Mouse (Mus musculus) kidney, embryonic 15.5 days (tissue): ENCODE results near the gene Abcb1b. TPM values are rescaled to one million over a fixed set of nuclear protein-coding genes. Genes with fewer than 3 reads are reported as not detected.
"Not testable (repeated sequence)": the region's sequence is repeated elsewhere in the genome, so short reads cannot be mapped to it uniquely, and the experiment has no call there.

Experiments used
- ATAC-seq: fragments of 200-750 bp; cut with Nextera tagmentation; replicated peaks from 2 replicates; pipeline ENCODE4 v1.8.0; 2017; ENCODE audit warnings: moderate TSS enrichment; ENCODE audit not compliant: low FRiP score
- H3K27ac ChIP-seq: fragments of 300-500 bp; sonication (generic); 2 replicates; pipeline ENCODE4 v1.5.1; 2015; ENCODE audit warnings: mild to moderate bottlenecking, inconsistent platforms
- H3K27me3 ChIP-seq: fragments of 300-500 bp; sonication (generic); 2 replicates; pipeline ENCODE4 v1.6.1; 2015; ENCODE audit warnings: inconsistent platforms
- H3K36me3 ChIP-seq: fragments of 300-500 bp; sonication (generic); 2 replicates; pipeline ENCODE4 v1.6.1; 2015; ENCODE audit warnings: inconsistent platforms
- H3K4me1 ChIP-seq: fragments of 300-500 bp; sonication (generic); 2 replicates; pipeline ENCODE4 v1.6.1; 2015; ENCODE audit warnings: inconsistent platforms
- H3K4me2 ChIP-seq: fragments of 300-500 bp; sonication (generic); 2 replicates; pipeline ENCODE4 v1.6.1; 2015; ENCODE audit warnings: moderate library complexity, mild to moderate bottlenecking, inconsistent platforms
- H3K4me3 ChIP-seq: fragments of 300-500 bp; sonication (generic); replicated peaks from 2 replicates; pipeline ENCODE4 v1.5.1; 2015; ENCODE audit warnings: mild to moderate bottlenecking, inconsistent platforms
- H3K9ac ChIP-seq: fragments of 300-500 bp; sonication (generic); 2 replicates; pipeline ENCODE4 v1.6.1; 2015; ENCODE audit warnings: mild to moderate bottlenecking, inconsistent platforms
- H3K9me3 ChIP-seq: fragments of 300-500 bp; sonication (generic); replicated peaks from 2 replicates; pipeline ENCODE4 v1.6.1; 2016; ENCODE audit warnings: inconsistent platforms
- WGBS: fragments of 180-500 bp; shearing (Covaris S2); methylation state at CpG from one replicate; pipeline ENCODE4 v1.1.7; 2015; ENCODE audit warnings: mixed read lengths; 5-methylcytosine and 5-hydroxymethylcytosine counted together
- polyA plus RNA-seq: library from polyadenylated mRNA; unstranded; fragments of >200 nt; fragmentation: Nextera tagmentation; extraction: Ambion mirVana; gene quantifications from 2 replicates; pipeline ENCODE4 v1.2.1, GENCODE M21; 2015

Abcb1b gene
- 1.2 and 3.4 TPM in 2 replicates for polyA plus RNA-seq

DNA sequence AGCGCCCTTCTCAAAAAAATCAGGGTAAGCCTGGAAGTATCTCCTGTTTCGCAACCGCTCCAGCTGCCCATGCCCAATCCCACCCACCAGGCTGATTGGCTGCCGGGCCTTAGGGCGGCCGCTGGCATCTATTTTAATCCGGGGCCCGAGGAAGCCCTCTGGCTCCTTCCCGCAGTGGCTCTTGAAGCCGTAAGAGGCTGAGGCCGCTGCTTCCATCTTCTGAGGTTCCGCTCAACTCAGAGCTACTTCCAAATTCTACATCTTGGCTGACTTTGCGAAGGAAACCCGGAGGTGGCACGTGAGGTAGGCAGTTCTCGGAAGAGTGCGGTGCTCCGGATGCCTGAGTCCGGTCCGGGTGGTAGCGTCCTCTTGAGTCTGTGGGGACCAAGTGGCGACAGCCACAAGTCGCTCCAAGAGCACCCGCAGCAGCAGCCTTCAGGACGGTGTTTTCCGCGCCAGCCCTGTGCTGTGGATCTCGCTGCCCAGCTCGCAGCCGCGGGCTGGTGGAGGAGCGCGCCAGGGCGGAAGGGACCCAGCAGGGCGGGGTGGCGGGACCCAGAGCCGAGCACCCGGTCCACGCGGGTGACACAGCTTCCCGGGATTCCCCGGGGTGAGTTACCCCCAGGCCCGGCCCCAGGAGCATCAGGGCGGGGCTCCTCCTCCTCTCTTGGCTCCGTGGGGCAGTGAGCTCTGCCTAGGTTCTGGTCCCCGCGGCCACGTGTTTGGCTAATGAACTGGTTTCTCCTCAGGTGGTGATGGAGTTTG is at the start of gene Abcb1b:
Gene Abcb1b (plus strand): TSS at position 161 of the 765 bp plus-strand sequence.
- peak; percentile 92 for ATAC-seq
- H3K9me3 ChIP-seq = no peaks in the 10 kb centered on the region
- no peak within 1 kb of the TSS for H3K27ac ChIP-seq
- under 1% methylated on average over 48 of the region's 48 CpGs for WGBS
- no peaks in the 10 kb centered on the region for H3K36me3 ChIP-seq
- peak within 1 kb of the TSS; percentile 51 for H3K9ac ChIP-seq
- H3K4me2 ChIP-seq = peak within 1 kb of the TSS; percentile 99
- peak within 1 kb of the TSS; percentile 62 for H3K4me3 ChIP-seq
- peaks cover 6% of the 10 kb centered on the region; the same call in 1 of the 2 replicates for H3K27me3 ChIP-seq
- peaks cover 9% of the 10 kb centered on the region for H3K4me1 ChIP-seq

- 73% methylated on average over 3 of the region's 3 CpGs for WGBS
- Histone ChIP-seq H3K9me3 (no peaks in the 10 kb centered on the region), H3K4me2 (no peak overlapping the region), H3K4me3 (no peak overlapping the region), H3K27me3 (no peaks in the 10 kb centered on the region), H3K4me1 (no peaks in the 10 kb centered on the region), H3K36me3 (no peaks in the 10 kb centered on the region), H3K27ac (no peak overlapping the region), H3K9ac (no peak overlapping the region)
- ATAC-seq = no peak
These were observed 25.1 kb upstream of the Abcb1b start for GRCm38 (mm10) chr5:8772866-8773265.

DNA sequence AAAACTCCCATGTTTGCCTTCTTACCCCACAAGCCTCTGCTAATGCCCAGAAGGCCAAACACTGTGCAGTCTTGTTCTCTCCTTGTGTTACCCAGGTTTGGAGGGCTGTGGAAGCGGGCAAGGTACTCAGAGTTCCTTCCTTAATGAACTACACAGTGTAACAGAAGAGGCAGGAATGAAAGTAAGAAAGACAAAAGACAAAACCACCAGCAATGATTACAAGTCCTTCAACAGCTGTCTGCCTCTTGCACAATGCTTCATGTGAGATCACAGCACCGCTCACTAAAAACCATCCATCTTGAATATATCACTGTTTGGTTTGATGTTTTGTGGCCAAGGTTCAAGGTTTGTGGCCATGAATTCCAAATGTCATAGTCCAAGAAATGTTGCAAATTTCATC is 19.6 kb upstream of the Abcb1b start:
- 80% methylated on average over 2 of the region's 2 CpGs for WGBS
- no peak overlapping the region for H3K9ac ChIP-seq

GRCm38 (mm10) chr5:8778751-8779150 is 19.2 kb upstream of the Abcb1b start:
- no peaks in the 10 kb centered on the region for H3K27me3 ChIP-seq
- no peak overlapping the region for H3K4me3 ChIP-seq
- H3K27ac ChIP-seq = no peak overlapping the region
- H3K36me3 ChIP-seq = no peaks in the 10 kb centered on the region
- 97% methylated on average over 2 of the region's 2 CpGs for WGBS
- no peak for ATAC-seq
- no peaks in the 10 kb centered on the region for H3K9me3 ChIP-seq
- H3K9ac ChIP-seq = no peak overlapping the region
- no peaks in the 10 kb centered on the region for H3K4me1 ChIP-seq
- H3K4me2 ChIP-seq = no peak overlapping the region

More for the DNA sequence above, 19.6 kb upstream of the Abcb1b start:
- Histone ChIP-seq H3K4me1 (no peaks in the 10 kb centered on the region), H3K4me2 (no peak overlapping the region), H3K36me3 (no peaks in the 10 kb centered on the region), H3K4me3 (no peak overlapping the region), H3K9me3 (no peaks in the 10 kb centered on the region), H3K27ac (no peak overlapping the region), H3K27me3 (no peaks in the 10 kb centered on the region)
- no peak for ATAC-seq

GRCm38 (mm10) chr5:8792281-8792680 is 5.7 kb upstream of the Abcb1b start:
- Histone ChIP-seq H3K9ac (no peak overlapping the region), H3K4me1 (no peaks in the 10 kb centered on the region), H3K4me2 (no peak overlapping the region), H3K36me3 (no peaks in the 10 kb centered on the region), H3K27me3 (peaks cover 5% of the 10 kb centered on the region; the same call in 1 of the 2 replicates), H3K9me3 (no peaks in the 10 kb centered on the region), H3K27ac (no peak overlapping the region), H3K4me3 (no peak overlapping the region)
- ATAC-seq = no peak
- WGBS = 61% methylated on average over 4 of the region's 4 CpGs

- Histone ChIP-seq H3K4me3 (peak overlapping the region; percentile 62), H3K27me3 (peaks cover 6% of the 10 kb centered on the region; the same call in 1 of the 2 replicates), H3K36me3 (no peaks in the 10 kb centered on the region), H3K27ac (no peak overlapping the region), H3K4me1 (peaks cover 9% of the 10 kb centered on the region), H3K4me2 (peak overlapping the region; percentile 99), H3K9me3 (no peaks in the 10 kb centered on the region), H3K9ac (peak overlapping the region; percentile 51; the same call in 1 of the 2 replicates)
- no peak; the same call in 1 of the 2 replicates for ATAC-seq
- WGBS = 18% methylated on average over 10 of the region's 10 CpGs
These were observed 787 bp downstream of the Abcb1b start for GRCm38 (mm10) chr5:8798752-8799115.

GRCm38 (mm10) chr5:8805742-8806141 is 7.8 kb downstream of the Abcb1b start:
- Histone ChIP-seq H3K4me3 (no peak overlapping the region), H3K4me2 (no peak overlapping the region), H3K9me3 (no peaks in the 10 kb centered on the region), H3K27me3 (no peaks in the 10 kb centered on the region), H3K9ac (no peak overlapping the region), H3K27ac (no peak overlapping the region), H3K4me1 (no peaks in the 10 kb centered on the region), H3K36me3 (no peaks in the 10 kb centered on the region)
- ATAC-seq = no peak
- WGBS = 90% methylated on average over 5 of the region's 5 CpGs

DNA sequence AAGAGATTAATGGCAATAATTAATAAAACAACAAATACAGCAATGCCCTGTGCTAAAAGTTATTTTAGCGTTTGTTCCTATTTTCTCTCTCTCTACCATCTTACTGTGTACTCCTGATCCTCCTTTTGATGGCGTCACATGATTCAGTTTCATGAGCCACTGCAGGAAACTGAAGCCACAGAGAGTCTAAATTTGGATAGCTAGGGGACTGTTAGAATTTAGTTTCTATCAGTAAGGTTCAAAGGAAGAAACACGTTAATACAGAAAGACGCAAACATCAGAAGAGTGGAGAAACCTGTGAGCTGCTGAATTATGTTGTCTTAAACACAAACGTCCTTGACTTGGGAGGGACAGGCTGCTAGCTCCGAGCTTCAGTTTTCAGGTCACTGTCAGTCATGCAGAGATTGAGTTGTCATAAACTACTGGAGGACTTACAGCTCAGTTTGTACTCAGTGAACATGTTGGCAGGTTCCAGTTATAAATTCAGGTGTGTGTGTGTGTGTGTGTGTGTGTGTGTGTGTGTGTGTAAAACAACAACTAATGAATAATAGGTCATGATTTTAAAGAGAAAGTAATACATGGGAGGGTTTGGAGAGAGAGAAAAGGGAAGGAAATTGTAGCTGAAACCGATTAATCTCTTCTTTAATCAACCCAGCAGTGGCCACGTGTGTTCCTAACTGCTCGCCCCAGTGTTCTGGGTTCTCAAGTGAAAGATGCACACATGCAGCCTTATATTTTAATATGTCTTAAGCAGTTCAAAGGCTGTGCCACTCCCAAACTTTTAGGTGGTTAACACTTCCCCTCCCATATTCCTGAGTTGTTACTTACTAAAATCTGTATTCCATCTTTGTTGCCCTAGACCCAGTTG is 9.4 kb downstream of the Abcb1b start:
- H3K27ac ChIP-seq = no peak overlapping the region

GRCm38 (mm10) chr5:8813872-8814271 is 15.9 kb downstream of the Abcb1b start:
- H3K4me2 ChIP-seq = no peak overlapping the region
- H3K4me3 ChIP-seq = no peak overlapping the region
- 74% methylated on average over 1 of the region's 1 CpGs for WGBS
- H3K9ac ChIP-seq = no peak overlapping the region
- no peaks in the 10 kb centered on the region for H3K9me3 ChIP-seq
- ATAC-seq = no peak
- H3K36me3 ChIP-seq = no peaks in the 10 kb centered on the region
- no peak overlapping the region for H3K27ac ChIP-seq
- H3K27me3 ChIP-seq = no peaks in the 10 kb centered on the region
- H3K4me1 ChIP-seq = no peaks in the 10 kb centered on the region

More for the DNA sequence above, 9.4 kb downstream of the Abcb1b start:
- no peaks in the 10 kb centered on the region for H3K4me1 ChIP-seq
- H3K27me3 ChIP-seq = no peaks in the 10 kb centered on the region
- H3K4me2 ChIP-seq = no peak overlapping the region
- H3K4me3 ChIP-seq = no peak overlapping the region
- no peak overlapping the region for H3K9ac ChIP-seq
- no peaks in the 10 kb centered on the region for H3K36me3 ChIP-seq
- H3K9me3 ChIP-seq = no peaks in the 10 kb centered on the region
- no peak for ATAC-seq
- WGBS = 76% methylated on average over 9 of the region's 9 CpGs

DNA sequence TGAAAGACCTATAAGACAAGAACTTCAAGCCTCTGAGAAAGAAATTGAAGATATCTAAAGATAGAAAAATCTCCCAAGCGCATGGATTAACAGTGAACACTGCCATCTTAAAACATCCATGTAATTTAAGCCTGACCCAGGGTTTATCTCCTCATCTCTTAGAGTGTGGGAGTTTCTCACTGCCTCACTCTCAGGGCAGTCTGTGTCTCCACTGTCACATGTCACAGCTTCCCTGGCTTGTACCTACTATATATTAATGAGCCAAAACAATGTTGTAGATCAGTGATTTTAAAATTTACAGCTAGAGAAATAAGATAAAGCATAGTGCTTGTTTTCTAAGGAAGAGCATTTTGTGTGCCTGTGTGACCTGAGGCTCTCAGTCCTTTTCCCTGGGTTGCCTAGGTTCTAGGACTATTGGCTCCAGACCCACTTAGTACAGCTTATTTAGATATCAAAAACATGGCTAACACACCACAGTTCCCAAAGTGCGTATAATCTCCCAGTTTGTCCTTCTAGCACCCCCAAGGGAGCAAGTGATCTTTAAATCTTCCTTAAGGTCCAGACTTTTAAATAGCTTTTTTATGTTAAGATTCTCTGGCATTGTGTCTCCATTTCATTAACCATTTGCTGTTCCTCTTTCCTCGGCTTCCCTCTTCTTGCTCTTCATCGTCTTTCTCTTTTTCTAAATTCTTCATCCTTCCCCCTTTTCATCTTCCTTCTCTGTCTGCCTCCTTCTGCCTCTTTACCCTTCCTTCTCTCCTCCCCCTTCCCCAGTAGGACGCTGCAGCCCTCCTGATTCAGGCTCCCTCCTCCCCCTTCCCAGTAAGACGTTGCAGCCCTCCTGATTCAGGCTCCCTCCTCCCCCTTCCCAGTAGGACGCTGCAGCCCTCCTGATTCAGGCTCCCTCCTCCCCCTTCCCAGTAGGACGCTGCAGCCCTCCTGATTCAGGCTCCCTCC is 22.0 kb downstream of the Abcb1b start:
- no peaks in the 10 kb centered on the region for H3K9me3 ChIP-seq
- H3K9ac ChIP-seq = no peak overlapping the region
- peaks cover 5% of the 10 kb centered on the region; the same call in 1 of the 2 replicates for H3K4me1 ChIP-seq
- H3K36me3 ChIP-seq = no peaks in the 10 kb centered on the region
- peak; percentile 89 for ATAC-seq
- peak overlapping the region; percentile 32 for H3K4me3 ChIP-seq
- WGBS = 7% methylated on average over 7 of the region's 8 CpGs
- peak overlapping the region; percentile 58 for H3K4me2 ChIP-seq
- H3K27ac ChIP-seq = no peak overlapping the region
- no peaks in the 10 kb centered on the region for H3K27me3 ChIP-seq

GRCm38 (mm10) chr5:8820592-8821104 is 22.7 kb downstream of the Abcb1b start:
- Histone ChIP-seq H3K4me3 (peak overlapping the region; percentile 32), H3K4me2 (peak overlapping the region; percentile 58)
- WGBS = under 1% methylated on average over 5 of the region's 6 CpGs

More at GRCm38 (mm10) chr5:8820592-8821104, 22.7 kb downstream of the Abcb1b start:
- H3K4me1 ChIP-seq, H3K36me3 ChIP-seq, H3K27me3 ChIP-seq, H3K9me3 ChIP-seq, H3K27ac ChIP-seq, H3K9ac ChIP-seq: not testable (repeated sequence)
- ATAC-seq = 0 out of 2 replicates have a peak, but pooled peaks have one; percentile 40
